Mouse (Mus musculus) intestine, postnatal 0 days (tissue): ENCODE measurements at regions not wholly inside any gene's neighbourhood (a gene's known extent, or its start where the extent isn't known, plus 50 kb on each side); places are given as distances from the start of the nearest gene placed in this dataset.

ENCODE experiments used
- ATAC-seq: fragments of 200-750 bp; cut with Nextera tagmentation; 2 replicates; pipeline ENCODE4 v1.8.0; 2017; ENCODE audit warnings: mild to moderate bottlenecking, moderate TSS enrichment, moderate library complexity
- H3K27ac ChIP-seq: fragments of 300-500 bp; sonication (generic); 2 replicates; pipeline ENCODE4 v1.5.1; 2014; ENCODE audit warnings: mild to moderate bottlenecking, low read depth, low read length, moderate library complexity
- H3K27me3 ChIP-seq: fragments of 300-500 bp; sonication (generic); replicated peaks from 2 replicates; pipeline ENCODE4 v1.6.1; 2014; ENCODE audit warnings: low read length, mixed read lengths; ENCODE audit not compliant: control insufficient read depth, insufficient read depth
- H3K36me3 ChIP-seq: fragments of 300-500 bp; sonication (generic); 2 replicates; pipeline ENCODE4 v1.6.1; 2014; ENCODE audit warnings: mild to moderate bottlenecking, moderate library complexity; ENCODE audit not compliant: control insufficient read depth, insufficient read depth
- H3K4me1 ChIP-seq: fragments of 300-500 bp; sonication (generic); replicated peaks from 2 replicates; pipeline ENCODE4 v1.6.1; 2014; ENCODE audit warnings: antibody characterized with exemption, low read length, mixed read lengths; ENCODE audit not compliant: control insufficient read depth, insufficient read depth
- H3K4me2 ChIP-seq: fragments of 300-500 bp; sonication (generic); replicated peaks from 2 replicates; pipeline ENCODE4 v1.6.1; 2014; ENCODE audit warnings: low read depth, mild to moderate bottlenecking, moderate library complexity
- H3K4me3 ChIP-seq: fragments of 300-500 bp; sonication (generic); 2 replicates; pipeline ENCODE4 v1.5.1; 2014; ENCODE audit warnings: low read depth, low read length
- H3K9ac ChIP-seq: fragments of 300-500 bp; sonication (generic); 2 replicates; pipeline ENCODE4 v1.6.1; 2014; ENCODE audit warnings: mild to moderate bottlenecking, low read depth, low read length
- H3K9me3 ChIP-seq: fragments of 300-500 bp; sonication (generic); 2 replicates; pipeline ENCODE4 v1.6.1; 2016; ENCODE audit warnings: mixed run types; ENCODE audit not compliant: control insufficient read depth
- CTCF ChIP-seq: sonication (generic); IDR thresholded peaks from 2 replicates; pipeline ENCODE4 v1.5.1; 2016; ENCODE audit warnings: low read depth, mild to moderate bottlenecking, control low read depth, antibody characterized with exemption, moderate library complexity
- WGBS: fragments of 180-500 bp; shearing (Covaris S2); extraction: QIAGEN DNeasy Blood & Tissue Kit; methylation state at CpG from one replicate; pipeline ENCODE4 v1.1.7; 2014; 5-methylcytosine and 5-hydroxymethylcytosine counted together

DNA sequence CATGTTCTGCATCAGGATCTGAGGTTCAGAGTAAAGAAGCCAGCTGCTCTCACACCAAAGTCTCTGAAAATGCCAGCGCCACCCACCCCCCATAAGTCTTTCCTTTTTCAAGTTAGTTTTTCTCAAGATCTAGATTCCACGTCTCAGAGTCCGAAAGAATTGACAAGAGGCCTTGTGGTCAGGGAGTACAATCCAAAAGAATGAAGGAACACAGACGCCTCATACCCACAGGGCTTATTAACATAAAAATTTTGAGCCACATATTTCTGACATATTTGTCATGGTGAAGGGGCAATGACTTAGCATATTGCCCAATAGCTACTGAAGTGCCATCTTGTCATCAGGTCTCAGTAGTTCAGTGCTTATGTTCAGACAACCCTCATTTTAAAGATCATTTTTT is 92.6 kb downstream of the Rassf10 start:
- Histone ChIP-seq H3K4me1 (no peaks in the 10 kb centered on the region; the same call in 1 of the 2 replicates), H3K9ac (no peak overlapping the region), H3K4me3 (no peak overlapping the region), H3K4me2 (no peak overlapping the region), H3K36me3 (no peaks in the 10 kb centered on the region), H3K27me3 (no peaks in the 10 kb centered on the region), H3K27ac (no peak overlapping the region), H3K9me3 (no peaks in the 10 kb centered on the region)
- TF ChIP-seq CTCF, result no peak
- WGBS, result 93% methylated on average over 4 of the region's 4 CpGs
- no peak for ATAC-seq

DNA sequence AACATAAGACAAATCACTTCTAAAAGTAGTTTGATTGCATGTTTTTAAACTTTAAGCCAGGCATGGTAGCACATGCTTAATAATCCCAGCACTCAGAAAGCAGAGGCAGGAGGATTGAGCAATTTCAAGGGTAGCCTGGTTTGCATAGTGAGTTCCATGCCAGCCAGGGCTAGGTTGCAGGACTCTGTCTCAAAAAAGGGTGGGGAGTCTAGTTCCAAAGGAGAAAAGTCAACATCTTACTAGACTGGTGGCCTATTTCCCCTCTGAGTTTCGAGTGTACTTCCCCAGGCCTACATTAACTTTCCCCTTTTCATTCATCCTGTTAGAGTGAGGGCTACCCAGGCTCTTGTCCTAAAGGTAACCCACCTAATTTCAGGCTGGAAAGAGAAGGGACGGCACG is 93.8 kb downstream of the Rassf10 start:
- Histone ChIP-seq H3K9ac (no peak overlapping the region), H3K27me3 (no peaks in the 10 kb centered on the region), H3K9me3 (no peaks in the 10 kb centered on the region), H3K4me3 (no peak overlapping the region), H3K4me1 (no peaks in the 10 kb centered on the region; the same call in 1 of the 2 replicates), H3K27ac (peak overlapping the region; percentile 22), H3K36me3 (no peaks in the 10 kb centered on the region), H3K4me2 (no peak overlapping the region)
- 71% methylated on average over 3 of the region's 3 CpGs for WGBS
- TF ChIP-seq CTCF, result no peak
- no peak for ATAC-seq

DNA sequence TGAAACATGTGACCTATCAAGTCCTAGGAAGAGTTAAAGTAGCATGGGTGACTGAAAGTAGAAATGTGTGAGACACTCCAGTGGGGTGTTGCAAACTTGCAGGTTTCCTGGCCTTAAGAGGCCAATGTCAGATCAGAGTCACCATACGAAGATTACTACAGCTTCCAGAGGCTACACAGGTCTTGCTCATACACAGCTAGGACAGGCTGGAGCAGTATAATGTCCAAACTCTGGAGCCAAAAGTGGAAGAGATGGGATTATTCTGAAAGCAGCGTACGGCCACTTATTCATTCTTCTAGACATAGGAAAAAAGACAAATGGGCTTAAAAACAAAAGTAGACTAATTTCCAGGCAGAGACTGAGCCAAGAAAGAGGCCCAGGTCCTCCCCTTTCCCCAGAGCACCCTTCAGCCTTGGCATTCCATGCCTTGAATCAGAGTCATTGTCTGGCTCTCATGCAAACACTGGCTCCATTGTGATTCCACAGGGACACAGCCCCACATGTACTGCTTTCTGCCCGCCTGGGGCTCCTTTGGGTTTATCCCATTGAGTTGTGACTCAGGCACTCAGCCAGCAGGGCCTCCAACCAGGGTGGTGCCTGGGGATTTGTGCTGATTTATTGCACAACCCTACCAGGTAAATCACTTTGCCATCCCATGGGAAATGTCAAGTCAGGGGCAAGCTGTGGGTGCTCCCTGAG is 94.5 kb downstream of the Rassf10 start:
- peak; percentile 12; the same call in 1 of the 2 replicates for TF ChIP-seq CTCF
- Histone ChIP-seq H3K36me3 (no peaks in the 10 kb centered on the region), H3K9me3 (no peaks in the 10 kb centered on the region), H3K9ac (no peak overlapping the region), H3K27ac (0 out of 2 replicates have a peak overlapping the region, but pooled peaks have one; percentile 22), H3K27me3 (no peaks in the 10 kb centered on the region), H3K4me3 (no peak overlapping the region), H3K4me1 (no peaks in the 10 kb centered on the region; the same call in 1 of the 2 replicates), H3K4me2 (no peak overlapping the region)
- ATAC-seq, result peak; percentile 92
- 42% methylated on average over 4 of the region's 4 CpGs for whole genome bisulfite sequencing

DNA sequence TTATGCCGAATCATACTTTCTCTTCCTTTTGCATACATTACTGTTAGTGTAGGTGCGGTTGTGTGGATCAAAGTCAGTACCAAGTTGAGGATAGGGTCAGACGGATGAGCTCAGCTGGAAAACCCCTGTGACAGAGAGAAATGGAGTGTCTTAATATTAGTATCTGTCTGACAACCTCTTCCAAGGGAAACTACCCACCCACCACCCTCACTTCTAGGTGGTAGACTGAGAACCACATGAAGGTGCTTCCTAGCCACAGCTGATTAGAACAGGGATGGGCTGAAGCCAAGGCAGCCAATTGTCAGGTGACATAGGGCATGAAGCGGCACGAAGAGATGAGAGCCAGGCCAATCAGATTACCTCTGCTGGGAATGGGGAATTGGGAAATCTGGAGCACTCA is 95.7 kb downstream of the Rassf10 start:
- Histone ChIP-seq H3K9ac (no peak overlapping the region), H3K4me3 (no peak overlapping the region), H3K9me3 (no peaks in the 10 kb centered on the region), H3K27me3 (no peaks in the 10 kb centered on the region), H3K4me2 (no peak overlapping the region), H3K36me3 (no peaks in the 10 kb centered on the region), H3K4me1 (no peaks in the 10 kb centered on the region; the same call in 1 of the 2 replicates), H3K27ac (no peak overlapping the region)
- no peak for ATAC-seq
- WGBS, result 68% methylated on average over 5 of the region's 5 CpGs
- no peak for TF ChIP-seq CTCF

DNA sequence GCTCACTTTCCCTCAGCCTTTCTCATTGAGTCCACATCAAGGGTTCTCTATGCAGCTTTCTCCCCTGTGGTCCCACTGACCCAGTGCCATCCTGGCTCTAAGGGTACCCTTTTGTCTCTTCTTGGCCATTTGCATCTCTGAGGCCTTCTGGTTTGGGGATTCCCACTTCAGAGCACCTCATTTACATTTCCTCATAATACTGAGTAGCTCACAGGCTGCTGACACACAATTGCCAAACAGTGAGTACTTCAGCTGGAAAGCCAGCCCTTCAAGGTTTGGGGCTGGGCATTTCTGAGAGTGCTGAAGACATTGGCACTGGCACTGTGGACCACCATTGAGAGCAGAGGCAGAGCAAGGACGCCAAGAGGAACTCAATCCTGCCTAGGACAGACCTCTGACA is 99.2 kb downstream of the Rassf10 start:
- no peak for TF ChIP-seq CTCF
- H3K27ac ChIP-seq, result no peak overlapping the region
- no peaks in the 10 kb centered on the region for H3K4me1 ChIP-seq
- no peaks in the 10 kb centered on the region for H3K27me3 ChIP-seq
- no peak overlapping the region for H3K9ac ChIP-seq
- H3K4me3 ChIP-seq, result no peak overlapping the region
- H3K9me3 ChIP-seq, result no peaks in the 10 kb centered on the region
- 57% methylated on average over 1 of the region's 1 CpGs for WGBS
- no peak for ATAC-seq
- H3K36me3 ChIP-seq, result no peaks in the 10 kb centered on the region
- H3K4me2 ChIP-seq, result no peak overlapping the region

DNA sequence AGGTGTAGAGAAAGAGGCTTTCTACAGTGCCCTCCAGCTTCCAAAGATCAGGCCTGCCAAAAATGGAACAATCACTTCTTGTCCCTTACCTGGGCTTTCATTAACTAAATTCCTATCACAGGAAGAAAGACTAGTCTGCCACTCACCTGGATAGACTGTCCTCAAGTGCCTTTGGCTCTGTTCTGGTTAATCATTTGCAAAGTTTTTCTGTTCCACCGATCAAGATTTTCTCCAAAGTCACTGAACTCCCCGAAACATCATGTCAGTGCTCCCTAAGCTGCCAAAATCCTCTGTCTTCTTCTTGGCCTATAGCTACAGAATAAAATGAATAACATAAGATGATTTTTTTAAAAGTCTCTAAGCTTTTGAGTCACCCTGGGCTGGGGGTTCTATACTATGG is 102.7 kb downstream of the Rassf10 start:
- Histone ChIP-seq H3K9me3 (no peaks in the 10 kb centered on the region), H3K4me3 (no peak overlapping the region), H3K9ac (no peak overlapping the region), H3K36me3 (no peaks in the 10 kb centered on the region), H3K4me1 (0 out of 2 replicates have a peak, but pooled peaks cover 9% of the 10 kb centered on the region), H3K27me3 (no peaks in the 10 kb centered on the region), H3K4me2 (no peak overlapping the region), H3K27ac (no peak overlapping the region)
- TF ChIP-seq CTCF, result no peak
- WGBS, result 38% methylated on average over 2 of the region's 2 CpGs
- ATAC-seq, result no peak
